Mouse (Mus musculus): ENCODE measurements around the gene Srpr. TPM values are rescaled to one million over a fixed set of nuclear protein-coding genes. Genes with fewer than 3 reads are reported as not detected.

The Srpr gene
- 195 TPM for polyA plus RNA-seq (2017; shearing (Covaris generic))

GRCm38 (mm10) chr9:35199772-35200471 is at the start of gene Srpr, which contains the start of gene Tirap:
Gene Srpr (plus strand): TSS chr9:35200175.
Gene Tirap (minus strand): TSS chr9:35200291.

GRCm38 (mm10) chr9:35175251-35176123 is 24.5 kb upstream of the Srpr start, which contains the start of gene Dcps:
Gene Dcps (minus strand): TSS chr9:35176061.

GRCm38 (mm10) chr9:35210542-35211474 is 10.8 kb downstream of the Srpr start, which contains the start of gene Foxred1:
Gene Foxred1 (minus strand): TSS chr9:35211055.

GRCm38 (mm10) chr9:35267146-35267975 is 67.4 kb downstream of the Srpr start, which contains the start of the genes Fam118b and Rpusd4:
Gene Fam118b (minus strand): TSS chr9:35267805.
Gene Rpusd4 (plus strand): TSS chr9:35267865.

Other genes with a start within 250 kb of the Srpr start
- gene St3gal4, start 80.9 kb upstream of the Srpr start, polyA plus RNA-seq (2017; shearing (Covaris generic)): 29.2 TPM
- 38.4 TPM for gene Dcps, start 24.1 kb upstream of the Srpr start, polyA plus RNA-seq (2017; shearing (Covaris generic))
- 2.8 TPM for gene Tirap, start 116 bp downstream of the Srpr start, polyA plus RNA-seq (2017; shearing (Covaris generic))
- 39.4 TPM for gene Foxred1, start 10.9 kb downstream of the Srpr start, polyA plus RNA-seq (2017; shearing (Covaris generic))
- 16.4 TPM for gene Fam118b, start 67.6 kb downstream of the Srpr start, polyA plus RNA-seq (2017; shearing (Covaris generic))
- gene Rpusd4, start 67.7 kb downstream of the Srpr start, polyA plus RNA-seq (2017; shearing (Covaris generic)): 38.1 TPM
- gene Cdon, start 221.0 kb downstream of the Srpr start, polyA plus RNA-seq (2017; shearing (Covaris generic)): 14.4 TPM

All from effector memory CD4-positive, alpha-beta T cell, adult 5 months (primary cell).